Mouse (Mus musculus) neural tube, embryonic 15.5 days (tissue): ENCODE measurements around the gene Gm20388. TPM values are rescaled to one million over a fixed set of nuclear protein-coding genes. Genes with fewer than 3 reads are reported as not detected.

Source experiments
- ATAC-seq: fragments of 200-750 bp; cut with Nextera tagmentation; 2 replicates; pipeline ENCODE4 v1.8.0; 2017; ENCODE audit warnings: mild to moderate bottlenecking, moderate TSS enrichment, moderate library complexity; ENCODE audit not compliant: low FRiP score
- H3K27ac ChIP-seq: fragments of 300-500 bp; sonication (generic); replicated peaks from 2 replicates; pipeline ENCODE4 v1.5.1; 2015; ENCODE audit warnings: mild to moderate bottlenecking, inconsistent platforms
- H3K27me3 ChIP-seq: fragments of 300-500 bp; sonication (generic); replicated peaks from 2 replicates; pipeline ENCODE4 v1.6.1; 2015; ENCODE audit warnings: inconsistent platforms
- H3K36me3 ChIP-seq: fragments of 300-500 bp; sonication (generic); 2 replicates; pipeline ENCODE4 v1.6.1; 2015; ENCODE audit warnings: inconsistent platforms
- H3K4me1 ChIP-seq: fragments of 300-500 bp; sonication (generic); 2 replicates; pipeline ENCODE4 v1.6.1; 2015; ENCODE audit warnings: inconsistent platforms
- H3K4me2 ChIP-seq: fragments of 300-500 bp; sonication (generic); 2 replicates; pipeline ENCODE4 v1.6.1; 2015; ENCODE audit warnings: inconsistent platforms, mild to moderate bottlenecking, moderate library complexity
- H3K4me3 ChIP-seq: fragments of 300-500 bp; sonication (generic); replicated peaks from 2 replicates; pipeline ENCODE4 v1.5.1; 2015; ENCODE audit warnings: mild to moderate bottlenecking, inconsistent platforms
- H3K9ac ChIP-seq: fragments of 300-500 bp; sonication (generic); replicated peaks from 2 replicates; pipeline ENCODE4 v1.6.1; 2015; ENCODE audit warnings: mild to moderate bottlenecking, inconsistent platforms
- H3K9me3 ChIP-seq: fragments of 300-500 bp; sonication (generic); replicated peaks from 2 replicates; pipeline ENCODE4 v1.6.1; 2016; ENCODE audit warnings: inconsistent platforms
- WGBS: fragments of 180-500 bp; shearing (Covaris S2); methylation state at CpG from one replicate; pipeline ENCODE4 v1.1.7; 2015; ENCODE audit warnings: mixed read lengths; 5-methylcytosine and 5-hydroxymethylcytosine counted together
- polyA plus RNA-seq: library from polyadenylated mRNA; unstranded; fragments of >200 nt; fragmentation: Nextera tagmentation; extraction: Ambion mirVana; gene quantifications from 2 replicates; pipeline ENCODE4 v1.2.1, GENCODE M21; 2015

Gm20388 gene
- polyA plus RNA-seq, 1 experiment from 2014 or later, result not detected

DNA sequence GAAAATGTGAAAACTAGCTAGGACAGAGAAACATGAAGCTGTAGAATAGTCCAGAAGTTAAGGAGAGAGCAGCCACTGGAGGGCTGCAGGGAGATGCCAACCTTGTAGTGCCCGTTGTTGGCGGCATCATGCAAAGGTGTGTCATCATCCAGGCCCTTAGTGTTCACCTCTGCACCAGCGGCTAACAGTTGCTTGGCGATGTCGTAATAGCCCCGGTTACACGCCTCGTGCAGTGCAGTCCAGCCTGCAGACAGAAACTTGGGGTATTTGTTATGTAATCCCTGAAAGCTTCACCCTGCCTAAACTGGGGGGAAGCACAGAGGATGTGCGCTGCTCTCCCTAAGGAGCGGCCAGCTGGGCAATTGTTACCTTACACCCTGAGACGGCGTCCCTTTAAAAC, 2987.8 kb downstream of the Gm20388 start:
- no peaks in the 10 kb centered on the region for H3K27me3 ChIP-seq
- H3K9me3 ChIP-seq, result no peaks in the 10 kb centered on the region
- no peak for ATAC-seq
- H3K9ac ChIP-seq, result no peak overlapping the region
- H3K4me1 ChIP-seq, result no peaks in the 10 kb centered on the region
- H3K4me2 ChIP-seq, result no peak overlapping the region
- peaks cover 54% of the 10 kb centered on the region for H3K36me3 ChIP-seq
- H3K4me3 ChIP-seq, result no peak overlapping the region
- WGBS, result 95% methylated on average over 12 of the region's 12 CpGs
- no peak overlapping the region for H3K27ac ChIP-seq

DNA sequence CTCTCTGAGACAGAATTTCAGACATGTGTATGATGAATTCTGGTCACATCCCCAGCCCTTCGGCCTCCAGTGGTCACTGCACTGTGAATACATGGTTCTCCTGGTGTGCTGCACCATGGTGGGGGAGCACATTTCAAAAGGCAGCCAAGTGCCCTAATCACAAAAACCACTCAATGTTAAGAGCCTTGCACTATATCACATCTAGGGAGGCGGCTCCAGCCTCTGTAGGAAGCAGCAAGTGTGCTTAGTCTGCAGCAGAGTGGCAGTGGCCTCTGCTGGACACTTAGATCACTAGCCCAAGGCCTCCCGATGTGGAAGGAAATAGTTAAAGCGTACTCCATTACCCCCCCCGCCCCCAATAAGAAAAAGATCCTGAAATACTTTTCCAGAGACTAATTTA, 2988.4 kb downstream of the Gm20388 start:
- Histone ChIP-seq H3K27me3 (no peaks in the 10 kb centered on the region), H3K36me3 (peaks cover 48% of the 10 kb centered on the region), H3K27ac (no peak overlapping the region), H3K4me2 (no peak overlapping the region), H3K4me1 (no peaks in the 10 kb centered on the region), H3K9me3 (no peaks in the 10 kb centered on the region), H3K4me3 (no peak overlapping the region), H3K9ac (no peak overlapping the region)
- 79% methylated on average over 5 of the region's 5 CpGs for WGBS
- no peak for ATAC-seq

GRCm38 (mm10) chr8:122901476-122901875, 2990.8 kb downstream of the Gm20388 start:
- no peak overlapping the region for H3K4me2 ChIP-seq
- WGBS, result 93% methylated on average over 7 of the region's 7 CpGs
- no peak overlapping the region for H3K27ac ChIP-seq
- no peak overlapping the region for H3K4me3 ChIP-seq
- H3K9ac ChIP-seq, result no peak overlapping the region
- peaks cover 5% of the 10 kb centered on the region for H3K4me1 ChIP-seq
- ATAC-seq, result no peak
- peaks cover 24% of the 10 kb centered on the region for H3K36me3 ChIP-seq
- H3K27me3 ChIP-seq, result no peaks in the 10 kb centered on the region
- H3K9me3 ChIP-seq, result no peaks in the 10 kb centered on the region

DNA sequence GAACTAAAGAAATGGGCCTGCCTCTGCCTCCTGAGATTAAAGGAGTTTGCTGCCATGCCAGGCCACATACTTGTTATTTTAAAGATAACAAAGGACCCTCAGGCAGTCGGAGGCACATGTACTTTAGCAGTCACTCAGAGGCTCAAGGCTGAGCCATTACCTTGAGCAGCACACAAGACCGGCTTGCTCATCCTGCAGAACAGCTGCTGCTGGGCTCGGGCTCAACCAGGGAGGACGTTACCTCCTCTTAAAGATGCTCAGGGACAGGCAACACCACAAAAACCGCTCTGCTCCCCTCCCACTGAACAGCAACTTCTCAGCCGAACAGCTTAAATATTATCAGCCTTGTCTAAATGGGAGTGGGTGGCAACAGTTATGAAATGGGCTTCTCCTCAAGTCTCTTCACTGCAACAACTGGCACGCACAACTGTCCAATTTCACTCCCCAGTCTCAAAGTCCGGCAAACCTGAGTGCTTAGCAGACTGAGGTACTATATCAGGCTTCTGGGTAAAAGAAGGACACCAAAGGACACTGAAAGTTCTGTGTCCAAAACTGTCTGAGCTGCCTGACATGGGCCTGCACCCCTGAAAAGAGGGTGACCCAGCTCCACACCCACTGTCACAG, 2991.4 kb downstream of the Gm20388 start:
- Histone ChIP-seq H3K9me3 (no peaks in the 10 kb centered on the region), H3K36me3 (peaks cover 20% of the 10 kb centered on the region), H3K4me2 (no peak overlapping the region), H3K4me3 (no peak overlapping the region), H3K9ac (no peak overlapping the region), H3K27ac (no peak overlapping the region), H3K27me3 (no peaks in the 10 kb centered on the region), H3K4me1 (peaks cover 9% of the 10 kb centered on the region)
- WGBS, result 88% methylated on average over 8 of the region's 8 CpGs
- ATAC-seq, result no peak

DNA sequence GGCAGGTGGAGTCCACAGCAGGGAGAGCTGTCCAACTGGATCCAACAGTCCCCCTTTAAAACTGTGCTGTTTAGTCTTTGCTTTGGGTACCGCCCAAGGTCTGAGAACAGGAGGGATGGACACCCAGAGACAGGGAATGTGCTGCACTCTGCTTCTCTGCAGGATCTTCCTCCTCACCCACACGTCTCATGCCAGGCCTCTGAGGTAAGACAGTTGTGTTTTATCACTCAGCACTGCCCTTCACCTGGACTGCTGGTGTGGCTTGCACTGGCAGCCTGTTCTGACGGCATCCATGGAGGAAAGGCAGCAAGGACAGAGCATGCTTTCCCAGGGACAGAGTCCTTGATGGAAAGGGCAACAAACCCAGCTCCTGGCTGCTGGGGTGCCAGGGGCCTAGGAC, 2991.9 kb downstream of the Gm20388 start:
- Histone ChIP-seq H3K27me3 (no peaks in the 10 kb centered on the region), H3K9ac (no peak overlapping the region)

DNA sequence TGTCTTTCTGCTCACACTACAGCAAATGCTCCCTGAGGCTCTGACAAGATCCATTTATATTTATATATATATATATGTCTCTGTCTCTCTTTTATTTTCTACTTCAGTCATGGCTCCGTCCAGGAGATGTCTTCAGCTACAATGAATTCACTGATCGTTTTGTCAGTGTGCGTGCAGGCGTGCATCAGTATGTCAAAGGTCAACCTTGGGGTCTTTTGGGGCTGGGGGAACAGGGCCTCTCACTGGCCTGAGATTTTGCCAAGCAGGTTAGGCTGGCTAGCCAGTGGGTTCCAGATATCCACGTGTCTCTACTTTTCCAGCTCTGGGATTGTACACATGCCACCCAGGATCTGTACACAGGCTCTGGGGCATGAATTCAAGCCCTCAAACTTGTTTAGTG, 2992.4 kb downstream of the Gm20388 start:
- 30% methylated on average over 5 of the region's 5 CpGs for WGBS
- H3K9ac ChIP-seq, result no peak overlapping the region
- peaks cover 21% of the 10 kb centered on the region for H3K36me3 ChIP-seq

More for the DNA sequence above, 2991.9 kb downstream of the Gm20388 start:
- Histone ChIP-seq H3K4me2 (no peak overlapping the region), H3K4me1 (peaks cover 10% of the 10 kb centered on the region), H3K27ac (no peak overlapping the region), H3K4me3 (no peak overlapping the region), H3K9me3 (no peaks in the 10 kb centered on the region), H3K36me3 (peaks cover 20% of the 10 kb centered on the region)
- no peak for ATAC-seq
- 61% methylated on average over 3 of the region's 3 CpGs for WGBS

GRCm38 (mm10) chr8:122904496-122904895, 2993.9 kb downstream of the Gm20388 start:
- WGBS, result 87% methylated on average over 11 of the region's 11 CpGs
- no peak for ATAC-seq
- peaks cover 13% of the 10 kb centered on the region for H3K36me3 ChIP-seq
- H3K4me2 ChIP-seq, result no peak overlapping the region
- H3K9ac ChIP-seq, result no peak overlapping the region
- H3K4me3 ChIP-seq, result no peak overlapping the region
- no peaks in the 10 kb centered on the region for H3K27me3 ChIP-seq
- H3K4me1 ChIP-seq, result peaks cover 10% of the 10 kb centered on the region
- H3K9me3 ChIP-seq, result no peaks in the 10 kb centered on the region
- H3K27ac ChIP-seq, result no peak overlapping the region

More for the DNA sequence above, 2992.4 kb downstream of the Gm20388 start:
- Histone ChIP-seq H3K27me3 (no peaks in the 10 kb centered on the region), H3K4me2 (no peak overlapping the region), H3K4me1 (peaks cover 10% of the 10 kb centered on the region), H3K4me3 (no peak overlapping the region), H3K27ac (no peak overlapping the region), H3K9me3 (no peaks in the 10 kb centered on the region)
- ATAC-seq, result no peak

GRCm38 (mm10) chr8:122905346-122905745, 2994.7 kb downstream of the Gm20388 start:
- H3K9me3 ChIP-seq, result no peaks in the 10 kb centered on the region
- no peak overlapping the region for H3K4me2 ChIP-seq
- no peak overlapping the region for H3K4me3 ChIP-seq
- peaks cover 10% of the 10 kb centered on the region for H3K4me1 ChIP-seq
- 87% methylated on average over 4 of the region's 4 CpGs for WGBS
- H3K27me3 ChIP-seq, result no peaks in the 10 kb centered on the region
- H3K27ac ChIP-seq, result no peak overlapping the region
- H3K36me3 ChIP-seq, result peaks cover 13% of the 10 kb centered on the region
- H3K9ac ChIP-seq, result no peak overlapping the region
- ATAC-seq, result no peak

DNA sequence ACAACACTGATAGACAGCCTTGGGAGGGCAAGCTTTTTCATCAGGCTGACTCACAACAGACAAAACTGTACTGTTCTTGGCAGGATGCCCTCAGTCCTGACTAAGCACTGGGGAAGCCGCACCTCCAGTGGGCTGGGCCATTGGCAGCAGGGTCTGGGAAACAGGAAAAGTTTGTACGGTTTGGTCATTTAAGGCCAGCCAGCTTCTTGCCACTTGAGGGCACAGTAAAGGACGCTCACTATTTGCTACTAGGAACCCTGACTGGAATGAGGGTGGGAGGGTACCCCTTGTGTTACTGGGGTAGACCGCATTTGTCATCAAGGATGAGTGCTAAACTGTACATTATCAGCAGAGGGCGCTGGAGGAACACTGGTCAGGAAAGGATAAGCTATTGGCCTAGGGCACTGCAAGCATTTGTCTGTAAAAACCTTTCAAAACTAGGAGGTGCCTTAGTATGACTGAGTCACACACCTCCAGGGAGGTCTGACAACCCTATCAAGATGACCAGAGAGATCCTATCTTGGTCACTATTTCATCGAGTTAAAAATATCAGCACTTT, 2995.9 kb downstream of the Gm20388 start:
- 45% methylated on average over 6 of the region's 6 CpGs for WGBS
- H3K36me3 ChIP-seq, result peaks cover 13% of the 10 kb centered on the region
- peak; percentile 82 for ATAC-seq
- H3K4me1 ChIP-seq, result peaks cover 10% of the 10 kb centered on the region
- no peak overlapping the region for H3K9ac ChIP-seq
- H3K9me3 ChIP-seq, result no peaks in the 10 kb centered on the region
- H3K4me2 ChIP-seq, result peak overlapping the region; percentile 27
- no peak overlapping the region for H3K4me3 ChIP-seq
- H3K27ac ChIP-seq, result peak overlapping the region; percentile 14; the same call in 1 of the 2 replicates
- H3K27me3 ChIP-seq, result no peaks in the 10 kb centered on the region

DNA sequence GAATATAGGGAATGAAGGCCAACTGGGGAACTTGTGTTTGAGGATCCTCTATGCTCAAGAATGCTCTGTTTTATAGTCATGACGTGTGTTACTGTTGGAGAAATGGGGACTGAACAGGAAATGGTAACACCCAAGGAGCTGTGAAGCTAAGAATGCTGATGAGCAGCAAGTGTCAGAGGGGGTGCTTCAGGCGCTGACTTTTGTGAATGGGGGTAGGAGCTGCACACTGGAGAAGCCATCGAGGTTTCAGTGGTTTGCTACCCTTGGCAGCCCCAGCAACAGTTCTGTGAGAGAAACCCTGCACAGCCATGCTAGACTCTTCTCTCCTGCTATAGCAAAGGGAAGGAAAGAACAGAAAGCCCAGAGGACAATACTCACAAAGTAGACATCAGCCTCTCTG, 3001.5 kb downstream of the Gm20388 start:
- ATAC-seq, result no peak
- H3K9me3 ChIP-seq, result no peaks in the 10 kb centered on the region
- H3K9ac ChIP-seq, result no peak overlapping the region
- no peak overlapping the region for H3K4me2 ChIP-seq
- no peaks in the 10 kb centered on the region for H3K27me3 ChIP-seq
- H3K4me3 ChIP-seq, result no peak overlapping the region
- 77% methylated on average over 3 of the region's 3 CpGs for WGBS
- H3K4me1 ChIP-seq, result peaks cover 8% of the 10 kb centered on the region
- peaks cover 21% of the 10 kb centered on the region for H3K36me3 ChIP-seq
- no peak overlapping the region for H3K27ac ChIP-seq

DNA sequence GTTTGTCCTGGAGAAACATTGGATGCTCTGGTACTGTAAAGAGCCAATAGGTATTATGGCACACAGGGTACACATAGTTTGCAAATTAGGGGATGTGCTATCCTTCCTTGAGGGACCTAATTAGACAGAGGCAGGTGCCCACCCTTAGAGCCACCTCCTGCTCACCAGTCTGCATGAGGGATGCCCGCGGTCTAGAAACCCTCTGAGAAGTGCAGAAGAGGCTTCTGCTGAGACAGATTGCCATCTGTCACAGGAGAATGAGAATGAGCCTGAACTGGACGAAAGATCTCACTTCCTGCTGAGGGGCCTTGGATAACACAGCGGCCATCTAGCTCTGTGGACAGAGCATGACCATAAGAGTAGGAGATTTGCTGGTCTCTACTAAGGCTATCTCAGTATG, 3002.2 kb downstream of the Gm20388 start:
- H3K4me1 ChIP-seq, result peaks cover 15% of the 10 kb centered on the region
- 87% methylated on average over 4 of the region's 4 CpGs for WGBS
- no peak overlapping the region for H3K4me3 ChIP-seq
- H3K27me3 ChIP-seq, result no peaks in the 10 kb centered on the region
- no peak overlapping the region for H3K4me2 ChIP-seq
- H3K9me3 ChIP-seq, result no peaks in the 10 kb centered on the region
- H3K9ac ChIP-seq, result no peak overlapping the region
- H3K36me3 ChIP-seq, result peaks cover 14% of the 10 kb centered on the region
- no peak for ATAC-seq
- no peak overlapping the region for H3K27ac ChIP-seq

GRCm38 (mm10) chr8:122916766-122917165, 3006.1 kb downstream of the Gm20388 start:
- no peak overlapping the region for H3K27ac ChIP-seq
- H3K4me3 ChIP-seq, result no peak overlapping the region
- peaks cover 54% of the 10 kb centered on the region for H3K4me1 ChIP-seq
- no peak overlapping the region for H3K4me2 ChIP-seq
- H3K36me3 ChIP-seq, result 0 out of 2 replicates have a peak, but pooled peaks cover 10% of the 10 kb centered on the region
- 66% methylated on average over 3 of the region's 3 CpGs for WGBS
- H3K27me3 ChIP-seq, result no peaks in the 10 kb centered on the region
- no peaks in the 10 kb centered on the region for H3K9me3 ChIP-seq
- ATAC-seq, result no peak
- no peak overlapping the region for H3K9ac ChIP-seq
